Mouse (Mus musculus): Measurements from ENCODE around the gene Mat2a.
A peak's percentile ranks its signal among the peaks of the same experiment; 100 is the strongest.
"Not testable (repeated sequence)": the region's sequence is repeated elsewhere in the genome, so short reads cannot be mapped to it uniquely, and the experiment has no call there.

Gene Mat2a

GRCm38 (mm10) chr6:72439355-72440185 lies at the start of gene Mat2a:
TSS of gene Mat2a (minus strand) at chr6:72439558.
- DNase-seq (ENCODE audit: low spot score) = peak; percentile 96

GRCm38 (mm10) chr6:72488850-72489249 lies 49.5 kb upstream of the Mat2a start:
- DNase-seq (ENCODE audit: low spot score) = no peak

GRCm38 (mm10) chr6:72487282-72487681 lies 47.9 kb upstream of the Mat2a start:
- no peak for DNase-seq (ENCODE audit: low spot score)

GRCm38 (mm10) chr6:72486307-72486706 lies 46.9 kb upstream of the Mat2a start:
- DNase-seq (ENCODE audit: low spot score) = no peak

GRCm38 (mm10) chr6:72484887-72485286 lies 45.5 kb upstream of the Mat2a start:
- DNase-seq (ENCODE audit: low spot score) = no peak

- DNase-seq (ENCODE audit: low spot score) = no peak
Measured at GRCm38 (mm10) chr6:72482156-72482555, 42.8 kb upstream of the Mat2a start.

GRCm38 (mm10) chr6:72480422-72480702 lies 41.0 kb upstream of the Mat2a start:
- DNase-seq (ENCODE audit: low spot score) = no peak

GRCm38 (mm10) chr6:72479645-72480421 lies 40.5 kb upstream of the Mat2a start:
- no peak for DNase-seq (ENCODE audit: low spot score)

- DNase-seq (ENCODE audit: low spot score) = not testable (repeated sequence)
Measured at GRCm38 (mm10) chr6:72478691-72479090, 39.3 kb upstream of the Mat2a start.

- peak; percentile 50 for DNase-seq (ENCODE audit: low spot score)
Measured at GRCm38 (mm10) chr6:72477621-72478020, 38.3 kb upstream of the Mat2a start.

GRCm38 (mm10) chr6:72476836-72477235 lies 37.5 kb upstream of the Mat2a start:
- DNase-seq (ENCODE audit: low spot score) = no peak

GRCm38 (mm10) chr6:72475221-72475985 lies 36.0 kb upstream of the Mat2a start:
- no peak for DNase-seq (ENCODE audit: low spot score)

GRCm38 (mm10) chr6:72473264-72474041 lies 34.1 kb upstream of the Mat2a start:
- no peak for DNase-seq (ENCODE audit: low spot score)

- DNase-seq (ENCODE audit: low spot score) = no peak
Measured at GRCm38 (mm10) chr6:72466171-72466570, 26.8 kb upstream of the Mat2a start.

- DNase-seq (ENCODE audit: low spot score) = no peak
Measured at GRCm38 (mm10) chr6:72465361-72466157, 26.2 kb upstream of the Mat2a start.

- not testable (repeated sequence) for DNase-seq (ENCODE audit: low spot score)
Measured at GRCm38 (mm10) chr6:72462550-72463257, 23.3 kb upstream of the Mat2a start.

GRCm38 (mm10) chr6:72460036-72460801 lies 20.9 kb upstream of the Mat2a start:
- no peak for DNase-seq (ENCODE audit: low spot score)

GRCm38 (mm10) chr6:72458921-72459320 lies 19.6 kb upstream of the Mat2a start:
- no peak for DNase-seq (ENCODE audit: low spot score)

GRCm38 (mm10) chr6:72458418-72458817 lies 19.1 kb upstream of the Mat2a start:
- DNase-seq (ENCODE audit: low spot score) = no peak

GRCm38 (mm10) chr6:72456567-72456966 lies 17.2 kb upstream of the Mat2a start:
- no peak for DNase-seq (ENCODE audit: low spot score)

Measured in ovary, postnatal 36 days (tissue).